ENCODE assay signal across 8 mouse cellular contexts in the genomic region with DNA sequence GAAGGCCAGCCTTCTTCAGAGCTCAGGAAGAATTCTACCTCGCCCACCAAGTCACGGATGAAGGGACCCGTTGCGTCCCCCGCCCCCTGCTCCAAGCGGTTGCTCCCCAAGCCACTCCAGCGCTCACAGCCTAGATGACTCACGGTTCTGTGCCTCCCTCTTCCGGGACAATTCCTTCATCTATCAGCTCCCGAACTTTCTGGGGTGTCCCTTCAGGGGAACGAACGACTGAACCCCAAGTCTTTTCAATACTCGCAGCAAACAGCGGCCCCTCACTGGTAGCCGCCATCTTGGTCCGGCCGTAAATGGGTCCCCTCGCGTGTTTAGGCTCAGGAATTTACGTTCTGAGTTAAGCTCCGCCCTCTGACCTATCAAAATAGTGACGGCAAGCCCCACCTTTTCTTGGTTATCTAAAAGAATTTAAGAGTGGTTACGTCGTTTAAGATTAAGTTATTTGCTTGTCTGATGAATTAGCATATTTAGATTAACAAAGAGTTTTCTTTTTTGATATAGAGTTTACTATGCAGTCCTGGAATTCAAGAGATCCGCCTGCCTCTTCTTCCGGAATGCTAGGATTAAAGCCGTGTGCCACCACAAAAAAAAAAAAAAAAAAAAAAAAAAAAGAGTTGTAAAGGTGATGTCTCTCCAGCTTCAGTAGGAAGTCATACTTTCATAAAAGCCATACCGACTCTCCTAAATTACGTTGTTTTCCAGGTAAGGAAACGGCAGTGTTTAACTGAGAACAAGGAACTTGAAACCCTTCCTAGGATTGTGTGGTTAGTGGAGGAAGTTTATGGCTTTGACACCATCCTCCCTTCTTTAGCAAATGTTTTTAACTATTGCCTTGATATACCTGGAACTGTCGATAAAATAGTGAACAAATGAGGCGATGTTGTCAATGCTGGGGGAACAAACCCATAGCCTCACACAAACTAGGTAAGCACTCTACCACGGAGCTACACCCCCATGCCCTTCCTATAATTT. TPM values are rescaled to one million over a fixed set of nuclear protein-coding genes. Genes with fewer than 3 reads are reported as not detected.
DNase-seq lines count a peak whose midpoint lies in the region; ATAC-seq and TF ChIP-seq lines count a peak whose summit lies in the region.

TSS of gene Zc3hc1 (minus strand) at position 315 of the 984 bp plus-strand sequence.

- peaks cover 12 to 20% of the 10 kb centered on the region in 2 experiments for H3K36me3 ChIP-seq in CH12.LX (replicated peaks in 1 of 2; ENCODE audit: control insufficient read depth in 1 of 2, insufficient read depth in 1 of 2, low read length in 1 of 2)
- H3K36me3 ChIP-seq in forebrain, embryonic 11.5 days (ENCODE audit: control insufficient read depth, insufficient read depth, low read length), result no peaks in the 10 kb centered on the region; the same call in 1 of the 2 replicates
- H3K36me3 ChIP-seq in heart, embryonic 16.5 days (ENCODE audit: control insufficient read depth, insufficient read depth), result peaks cover 7% of the 10 kb centered on the region
- peaks cover 14% of the 10 kb centered on the region for H3K36me3 ChIP-seq in liver, embryonic 15.5 days (replicated peaks)
- H3K36me3 ChIP-seq in neural tube, embryonic 12.5 days, result peaks cover 12% of the 10 kb centered on the region

- no peak for TF ChIP-seq RAD21 in CH12.LX (IDR thresholded peaks at IDR 0.05; ENCODE audit: low read depth, low read length)

- H3K27me3 ChIP-seq in CH12.LX (replicated peaks), result no peaks in the 10 kb centered on the region
- no peaks in the 10 kb centered on the region for H3K27me3 ChIP-seq in forebrain, embryonic 11.5 days (ENCODE audit: control insufficient read depth, insufficient read depth, low read length)
- H3K27me3 ChIP-seq in heart, embryonic 16.5 days (ENCODE audit: control insufficient read depth, insufficient read depth, low read length), result no peaks in the 10 kb centered on the region
- no peaks in the 10 kb centered on the region for H3K27me3 ChIP-seq in liver, embryonic 15.5 days
- H3K27me3 ChIP-seq in neural tube, embryonic 12.5 days (replicated peaks), result no peaks in the 10 kb centered on the region

- no peak within 1 kb of the TSS for H3K27ac ChIP-seq in CH12.LX (ENCODE audit: insufficient read depth, low read depth)
- H3K27ac ChIP-seq in forebrain, embryonic 11.5 days (ENCODE audit: low read depth, low read length), result no peak within 1 kb of the TSS
- H3K27ac ChIP-seq in heart, embryonic 16.5 days (ENCODE audit: low read length), result peak within 1 kb of the TSS; percentile 55
- H3K27ac ChIP-seq in liver, embryonic 15.5 days (replicated peaks), result peak within 1 kb of the TSS; percentile 64
- no peak within 1 kb of the TSS for H3K27ac ChIP-seq in neural tube, embryonic 12.5 days

- TF ChIP-seq CTCF in CH12.LX (conservative IDR thresholded peaks at IDR 0.05 in 1 of 2, IDR thresholded peaks at IDR 0.05 in 1 of 2; ENCODE audit: low read depth in 2 of 2, low read length in 2 of 2), result no peak

- peaks cover 0 to 23% of the 10 kb centered on the region in 2 experiments; a peak in 2 of 4 replicates for H3K4me1 ChIP-seq in CH12.LX (ENCODE audit: control insufficient read depth in 1 of 2, insufficient read depth in 2 of 2)
- H3K4me1 ChIP-seq in forebrain, embryonic 11.5 days (replicated peaks; ENCODE audit: control insufficient read depth, insufficient read depth, low read length), result no peaks in the 10 kb centered on the region
- H3K4me1 ChIP-seq in heart, embryonic 16.5 days (ENCODE audit: control insufficient read depth, insufficient read depth, low read length), result no peaks in the 10 kb centered on the region
- H3K4me1 ChIP-seq in liver, embryonic 15.5 days (replicated peaks), result peaks cover 13% of the 10 kb centered on the region
- no peaks in the 10 kb centered on the region for H3K4me1 ChIP-seq in neural tube, embryonic 12.5 days

- dilution Hi-C loops in CH12.LX (cut with MboI; ENCODE audit: extremely low pct_ligation_motif_present, extremely low pct_unique_long_range_greater_than_20kb, low sequenced_read_pairs), result no loop called here

- in situ Hi-C loops in CH12.LX (cut with MboI; ENCODE audit: low pct_ligation_motif_present, low pct_unique_long_range_greater_than_20kb, low sequenced_read_pairs), result no loop called here

- peak; percentile 90 for TF ChIP-seq POLR2A in CH12.LX (IDR thresholded peaks at IDR 0.05; ENCODE audit: low read depth, low read length)

- no peaks in the 10 kb centered on the region for H3K9me3 ChIP-seq in CH12.LX (replicated peaks; ENCODE audit: low read length)
- no peaks in the 10 kb centered on the region for H3K9me3 ChIP-seq in forebrain, embryonic 11.5 days (ENCODE audit: control insufficient read depth, low read length)
- no peaks in the 10 kb centered on the region for H3K9me3 ChIP-seq in heart, embryonic 16.5 days (replicated peaks; ENCODE audit: control insufficient read depth, low read length)
- H3K9me3 ChIP-seq in liver, embryonic 15.5 days (replicated peaks), result no peaks in the 10 kb centered on the region
- no peaks in the 10 kb centered on the region for H3K9me3 ChIP-seq in neural tube, embryonic 12.5 days

- H3K4me2 ChIP-seq in CH12.LX (ENCODE audit: insufficient read depth, low read depth, poor library complexity, severe bottlenecking), result peak within 1 kb of the TSS; percentile 45
- H3K4me2 ChIP-seq in forebrain, embryonic 11.5 days (ENCODE audit: low read depth, low read length, severe bottlenecking), result peak within 1 kb of the TSS; percentile 43
- peak within 1 kb of the TSS; percentile 65 for H3K4me2 ChIP-seq in heart, embryonic 16.5 days (ENCODE audit: low read depth, low read length)
- peak within 1 kb of the TSS; percentile 69 for H3K4me2 ChIP-seq in liver, embryonic 15.5 days
- peak within 1 kb of the TSS; percentile 55 for H3K4me2 ChIP-seq in neural tube, embryonic 12.5 days (replicated peaks)

- H3K9ac ChIP-seq in CH12.LX (ENCODE audit: insufficient read depth, low read depth), result peak within 1 kb of the TSS; percentile 65
- peak within 1 kb of the TSS; percentile 79 for H3K9ac ChIP-seq in forebrain, embryonic 11.5 days (ENCODE audit: low read length)
- peak within 1 kb of the TSS; percentile 92 for H3K9ac ChIP-seq in heart, embryonic 16.5 days (ENCODE audit: low read length)
- H3K9ac ChIP-seq in liver, embryonic 15.5 days, result peak within 1 kb of the TSS; percentile 68
- H3K9ac ChIP-seq in neural tube, embryonic 12.5 days, result peak within 1 kb of the TSS; percentile 73

- 19% methylated on average over 33 of the region's 33 CpGs for WGBS in forebrain, embryonic 11.5 days
- WGBS in heart, embryonic 16.5 days, result 16% methylated on average over 33 of the region's 33 CpGs
- WGBS in liver, embryonic 15.5 days (ENCODE audit: insufficient replicate concordance), result 8% methylated on average over 33 of the region's 33 CpGs
- WGBS in neural tube, embryonic 12.5 days, result 19% methylated on average over 33 of the region's 33 CpGs

- DNase-seq in CH12.LX (ENCODE audit: extremely low read depth), result peak; percentile 93
- peak; percentile 86 for DNase-seq in c-Kit-positive CD71-negative TER-119-negative erythroid progenitor cells, embryonic 14.5 days (ENCODE audit: low read depth)
- peak; percentile 82 for DNase-seq in forebrain, embryonic 11.5 days (ENCODE audit: low spot score)
- DNase-seq in kidney, postnatal 36 days, result peak; percentile 84 to 86
- peak; percentile 84 for DNase-seq in telencephalon, adult 2 months (ENCODE audit: low read depth, low spot score)

- ATAC-seq in forebrain, embryonic 11.5 days (replicated peaks; ENCODE audit: low FRiP score), result peak; percentile 87
- ATAC-seq in heart, embryonic 16.5 days (replicated peaks; ENCODE audit: extremely low read depth, insufficient read depth, low FRiP score), result peak; percentile 85
- peak; percentile 83 for ATAC-seq in liver, embryonic 15.5 days (ENCODE audit: insufficient read depth)
- ATAC-seq in neural tube, embryonic 12.5 days (ENCODE audit: low FRiP score, low read depth), result peak; percentile 68

- H3K79me2 ChIP-seq in CH12.LX (replicated peaks; ENCODE audit: control insufficient read depth, extremely low read depth, insufficient read depth, poor library complexity, severe bottlenecking), result peaks cover 21% of the 10 kb centered on the region

- no peak for TF ChIP-seq EP300 in CH12.LX (IDR thresholded peaks at IDR 0.05; ENCODE audit: low read length)

- H3K4me3 ChIP-seq in CH12.LX (replicated peaks in 1 of 3; ENCODE audit: low read depth in 2 of 3, low read length in 2 of 3, poor library complexity in 1 of 3), result peak within 1 kb of the TSS; percentile 90 to 99 (median 95)
- peak within 1 kb of the TSS; percentile 76 for H3K4me3 ChIP-seq in forebrain, embryonic 11.5 days (ENCODE audit: low read depth, low read length)
- peak within 1 kb of the TSS; percentile 93 for H3K4me3 ChIP-seq in heart, embryonic 16.5 days (ENCODE audit: low read length)
- H3K4me3 ChIP-seq in liver, embryonic 15.5 days (replicated peaks), result peak within 1 kb of the TSS; percentile 70
- peak within 1 kb of the TSS; percentile 77 for H3K4me3 ChIP-seq in neural tube, embryonic 12.5 days

TF ChIP-seq in CH12.LX, 34 proteins besides CTCF, POLR2A, EP300 and RAD21 (continues in another document):
- TF ChIP-seq ZNF384 (IDR thresholded peaks at IDR 0.05; ENCODE audit: low read depth, low read length) (peak; percentile 97), POLR2AphosphoS2 (IDR thresholded peaks at IDR 0.05; ENCODE audit: low read depth, low read length) (peak; percentile 50; the same call in 1 of the 2 replicates), PAX5 (IDR thresholded peaks at IDR 0.05; ENCODE audit: low read length) (no peak), ELF1 (IDR thresholded peaks at IDR 0.05; ENCODE audit: low read depth, low read length) (peak; percentile 67), IRF4 (IDR thresholded peaks at IDR 0.05; ENCODE audit: low read depth, low read length) (peak; percentile 77), CHD2 (IDR thresholded peaks at IDR 0.05; ENCODE audit: low read length) (peak; percentile 59; the same call in 1 of the 2 replicates), NRF1 (IDR thresholded peaks at IDR 0.05; ENCODE audit: low read depth, low read length) (peak; percentile 74), HCFC1 (IDR thresholded peaks at IDR 0.05; ENCODE audit: low read depth, low read length) (peak; percentile 92), MAFK (IDR thresholded peaks at IDR 0.05; ENCODE audit: insufficient replicate concordance, low read length) (no peak), NELFE (IDR thresholded peaks at IDR 0.05; ENCODE audit: low read depth, low read length) (peak; percentile 77), TCF12 (IDR thresholded peaks at IDR 0.05; ENCODE audit: low read depth, low read length) (peak; percentile 97), BHLHE40 (IDR thresholded peaks at IDR 0.05; ENCODE audit: low read depth, low read length) (no peak)

RNA-seq across cellular contexts. Expression of gene Zc3hc1, which starts in this region (rescaled TPM):
- total RNA-seq in CH12.LX (2012; rRNA removed) (59.5 and 61.3 TPM in 2 replicates), CH12.LX (2014; rRNA removed) (89.5 and 94.4 TPM in 2 replicates)
- 72.9 and 80.2 TPM in 2 replicates for polyA plus RNA-seq in CH12.LX (2012; ENCODE audit: insufficient read length, low read depth)
- 71.2 and 74.0 TPM in 2 replicates for polyA plus RNA-seq in forebrain, embryonic 11.5 days (2014; fragmentation: Nextera tagmentation; extraction: Ambion mirVana)
- polyA plus RNA-seq in heart, embryonic 16.5 days (2015; fragmentation: Nextera tagmentation; extraction: Ambion mirVana), result 38.7 and 40.5 TPM in 2 replicates
- 25.1 TPM in 2 replicates for polyA plus RNA-seq in liver, embryonic 15.5 days (2015; fragmentation: Nextera tagmentation; extraction: Ambion mirVana)
- polyA plus RNA-seq in neural tube, embryonic 12.5 days (2016; fragmentation: Nextera tagmentation; extraction: Ambion mirVana), result 62.9 and 64.7 TPM in 2 replicates

Comparison
In these comparisons a context has a peak if more than half of its experiments do, and no peak if none do; other contexts are left out.
1. H3K27ac ChIP-seq: peak in heart, embryonic 16.5 days (single experiment) and liver, embryonic 15.5 days (single experiment); none in CH12.LX (single experiment), forebrain, embryonic 11.5 days (single experiment) and neural tube, embryonic 12.5 days (single experiment).
2. Peak in every context shown above with its lines, with median percentiles within 50 percentile points of each other: DNase-seq, H3K4me2 ChIP-seq, H3K4me3 ChIP-seq, H3K9ac ChIP-seq and ATAC-seq.